Mouse (Mus musculus) C2C12 (cell line): ENCODE measurements around the gene Nfix.

ENCODE experiments used
- CEBPB ChIP-seq: IDR thresholded peaks from one replicate; pipeline ENCODE4 v1.6.1; 2011; ENCODE audit warnings: low read depth, mild to moderate bottlenecking, control low read depth, moderate library complexity
- CTCF ChIP-seq: IDR thresholded peaks from one replicate; pipeline ENCODE4 v1.5.1; 2011; ENCODE audit not compliant: control insufficient read depth, insufficient read depth, insufficient read length
- FOSL1 ChIP-seq: IDR thresholded peaks from one replicate; pipeline ENCODE4 v1.8.0; 2011; ENCODE audit warnings: mild to moderate bottlenecking, low read length; ENCODE audit not compliant: poor library complexity, insufficient read depth, severe bottlenecking
- MAX ChIP-seq: IDR thresholded peaks from one replicate; pipeline ENCODE4 v1.6.1; 2011; ENCODE audit warnings: mild to moderate bottlenecking, control low read depth
- MYOD1 ChIP-seq: IDR thresholded peaks from one replicate; pipeline ENCODE4 v1.6.1; 2011; ENCODE audit warnings: low read depth; ENCODE audit not compliant: control insufficient read depth, insufficient read length
- MYOG ChIP-seq: IDR thresholded peaks from one replicate; pipeline ENCODE4 v1.6.1; 2011; ENCODE audit not compliant: control insufficient read depth, insufficient read length; ENCODE audit errors: extremely low read depth
- USF1 ChIP-seq: IDR thresholded peaks from one replicate; pipeline ENCODE4 v1.6.1; 2011; ENCODE audit warnings: low read depth, mild to moderate bottlenecking, control low read depth, moderate library complexity

GRCm38 (mm10) chr8:84809941-84810280 is 9.8 kb upstream of the Nfix start:
- TF ChIP-seq CTCF (no peak), USF1 (no peak), MAX (no peak), MYOG (no peak), MYOD1 (no peak), CEBPB (no peak), FOSL1 (no peak)
